Mouse (Mus musculus): Measurements from ENCODE around the gene Wdfy2. TPM values are rescaled to one million over a fixed set of nuclear protein-coding genes. Genes with fewer than 3 reads are reported as not detected.

Gene Wdfy2
- polyA plus RNA-seq, 3 experiments from 2014 or later: 5.0 to 6.7 (median 5.2) TPM

- no peak for ATAC-seq
Measured at GRCm38 (mm10) chr14:62844226-62844625, 6.7 kb downstream of the Wdfy2 start.

- ATAC-seq: no peak
Measured at GRCm38 (mm10) chr14:62845011-62845840, 7.7 kb downstream of the Wdfy2 start.

GRCm38 (mm10) chr14:62850980-62851379, 13.5 kb downstream of the Wdfy2 start:
- peak; percentile 72 for ATAC-seq

GRCm38 (mm10) chr14:62852840-62853239, 15.4 kb downstream of the Wdfy2 start:
- ATAC-seq: no peak

GRCm38 (mm10) chr14:62855077-62855835, 17.8 kb downstream of the Wdfy2 start:
- ATAC-seq: no peak

- ATAC-seq: no peak
Measured at GRCm38 (mm10) chr14:62855863-62856262, 18.4 kb downstream of the Wdfy2 start.

- ATAC-seq: no peak
Measured at GRCm38 (mm10) chr14:62856490-62856889, 19.0 kb downstream of the Wdfy2 start.

- no peak for ATAC-seq
Measured at GRCm38 (mm10) chr14:62857879-62858278, 20.4 kb downstream of the Wdfy2 start.

GRCm38 (mm10) chr14:62858311-62858710, 20.8 kb downstream of the Wdfy2 start:
- ATAC-seq: no peak

- ATAC-seq: peak; percentile 67
Measured at GRCm38 (mm10) chr14:62862564-62862963, 25.1 kb downstream of the Wdfy2 start.

GRCm38 (mm10) chr14:62864254-62864653, 26.8 kb downstream of the Wdfy2 start:
- ATAC-seq: no peak

- no peak for ATAC-seq
Measured at GRCm38 (mm10) chr14:62865405-62865804, 27.9 kb downstream of the Wdfy2 start.

- no peak for ATAC-seq
Measured at GRCm38 (mm10) chr14:62867069-62867468, 29.6 kb downstream of the Wdfy2 start.

- ATAC-seq: no peak
Measured at GRCm38 (mm10) chr14:62867576-62867975, 30.1 kb downstream of the Wdfy2 start.

GRCm38 (mm10) chr14:62868254-62868653, 30.8 kb downstream of the Wdfy2 start:
- no peak for ATAC-seq

GRCm38 (mm10) chr14:62870238-62870638, 32.8 kb downstream of the Wdfy2 start:
- ATAC-seq: peak; percentile 72

- ATAC-seq: no peak
Measured at GRCm38 (mm10) chr14:62871431-62871830, 34.0 kb downstream of the Wdfy2 start.

- ATAC-seq: no peak
Measured at GRCm38 (mm10) chr14:62871932-62872331, 34.5 kb downstream of the Wdfy2 start.

- no peak for ATAC-seq
Measured at GRCm38 (mm10) chr14:62873820-62874219, 36.3 kb downstream of the Wdfy2 start.

GRCm38 (mm10) chr14:62874348-62874747, 36.9 kb downstream of the Wdfy2 start:
- no peak for ATAC-seq

- ATAC-seq: no peak
Measured at GRCm38 (mm10) chr14:62878076-62878475, 40.6 kb downstream of the Wdfy2 start.

- ATAC-seq: no peak
Measured at GRCm38 (mm10) chr14:62878634-62879430, 41.4 kb downstream of the Wdfy2 start.

- peak; percentile 88 for ATAC-seq
Measured at GRCm38 (mm10) chr14:62879497-62879896, 42.0 kb downstream of the Wdfy2 start.

Data from inflammation-experienced regulatory T-cells, adult 6 months (primary cell).